In genomic region chr17:52972735-52973134, GRCm38 (mm10) we compare ENCODE assay signal across 19 mouse cellular contexts.
"Had no signal": no experiment of that assay in that cellular context is flagged by ENCODE, and none has a peak within 500 bp of the region (broad histone marks: within the 10 kb centered on the region; RNA-seq: fewer than 3 reads in every experiment).

No protein-coding gene starts in this region.

- H3K4me2 ChIP-seq: limb, embryonic 15.5 days; liver, embryonic 12.5 days; lung, embryonic 15.5 days; midbrain, embryonic 12.5 days; neural tube, embryonic 13.5 days; neural tube, embryonic 15.5 days had no signal

- H3K36me3 ChIP-seq: limb, embryonic 15.5 days; liver, embryonic 12.5 days; lung, embryonic 15.5 days; midbrain, embryonic 10.5 days; midbrain, embryonic 12.5 days; neural tube, embryonic 15.5 days had no signal

- H3K27me3 ChIP-seq: limb, embryonic 15.5 days; liver, embryonic 12.5 days; lung, embryonic 15.5 days; midbrain, embryonic 12.5 days; neural tube, embryonic 13.5 days; neural tube, embryonic 15.5 days had no signal

- DNase-seq: midbrain, embryonic 14.5 days; retina, postnatal 1 day; right cerebral cortex, adult 18-20 months; right cerebral cortex, postnatal 25 days; right cerebral cortex, postnatal 4 days; spleen, adult 18-20 months; thymus, adult 18-20 months; thymus, postnatal 14 days; thymus, postnatal 36 days had no signal

- H3K27ac ChIP-seq: limb, embryonic 15.5 days; liver, embryonic 12.5 days; liver, embryonic 14.5 days; lung, embryonic 15.5 days; midbrain, embryonic 10.5 days; midbrain, embryonic 12.5 days; neural tube, embryonic 13.5 days; neural tube, embryonic 15.5 days had no signal

- H3K4me3 ChIP-seq: limb, embryonic 15.5 days; liver, embryonic 12.5 days; lung, embryonic 15.5 days; midbrain, embryonic 10.5 days; midbrain, embryonic 12.5 days; myocyte; neural tube, embryonic 13.5 days; neural tube, embryonic 15.5 days had no signal

- H3K4me1 ChIP-seq: limb, embryonic 15.5 days; liver, embryonic 12.5 days; lung, embryonic 15.5 days; midbrain, embryonic 10.5 days; midbrain, embryonic 12.5 days; neural tube, embryonic 13.5 days; neural tube, embryonic 15.5 days had no signal

- ATAC-seq: liver, embryonic 12.5 days; midbrain, embryonic 16.5 days had no signal

- H3K9me3 ChIP-seq: limb, embryonic 15.5 days; liver, embryonic 12.5 days; lung, embryonic 15.5 days; midbrain, embryonic 10.5 days; midbrain, embryonic 12.5 days; neural tube, embryonic 13.5 days; neural tube, embryonic 15.5 days had no signal

- H3K9ac ChIP-seq: limb, embryonic 15.5 days; liver, embryonic 12.5 days; liver, embryonic 14.5 days; lung, embryonic 15.5 days; midbrain, embryonic 12.5 days; neural tube, embryonic 13.5 days; neural tube, embryonic 15.5 days had no signal
